Mouse (Mus musculus) liver, embryonic 16.5 days (tissue): ENCODE data around the gene Dtd1. TPM values are rescaled to one million over a fixed set of nuclear protein-coding genes. Genes with fewer than 3 reads are reported as not detected.
"Not testable (repeated sequence)": the region's sequence is repeated elsewhere in the genome, so short reads cannot be mapped to it uniquely, and the experiment has no call there.

Experiments used
- ATAC-seq: fragments of 200-750 bp; cut with Nextera tagmentation; 2 replicates; pipeline ENCODE4 v1.8.0; 2017; ENCODE audit warnings: low read depth, mild to moderate bottlenecking, moderate number of reproducible peaks, moderate library complexity
- H3K27ac ChIP-seq: fragments of 300-500 bp; sonication (generic); 2 replicates; pipeline ENCODE4 v1.5.1; 2014; ENCODE audit warnings: mild to moderate bottlenecking, low read length
- H3K27me3 ChIP-seq: fragments of 300-500 bp; sonication (generic); 2 replicates; pipeline ENCODE4 v1.6.1; 2014; ENCODE audit warnings: low read depth, low read length, mixed read lengths; ENCODE audit not compliant: control insufficient read depth, insufficient read depth
- H3K36me3 ChIP-seq: fragments of 300-500 bp; sonication (generic); 2 replicates; pipeline ENCODE4 v1.6.1; 2014; ENCODE audit warnings: mild to moderate bottlenecking; ENCODE audit not compliant: control insufficient read depth, insufficient read depth
- H3K4me1 ChIP-seq: fragments of 300-500 bp; sonication (generic); 2 replicates; pipeline ENCODE4 v1.6.1; 2014; ENCODE audit warnings: low read depth, low read length, mixed read lengths; ENCODE audit not compliant: control insufficient read depth
- H3K4me2 ChIP-seq: fragments of 300-500 bp; sonication (generic); 2 replicates; pipeline ENCODE4 v1.6.1; 2014; ENCODE audit warnings: low read depth, low read length, mixed read lengths
- H3K4me3 ChIP-seq: fragments of 300-500 bp; sonication (generic); 2 replicates; pipeline ENCODE4 v1.5.1; 2014; ENCODE audit warnings: low read depth, mild to moderate bottlenecking, low read length
- H3K9ac ChIP-seq: fragments of 300-500 bp; sonication (generic); 2 replicates; pipeline ENCODE4 v1.6.1; 2014; ENCODE audit warnings: low read depth, low read length
- H3K9me3 ChIP-seq: fragments of 300-500 bp; sonication (generic); replicated peaks from 2 replicates; pipeline ENCODE4 v1.6.1; 2016; ENCODE audit warnings: low read length; ENCODE audit not compliant: control insufficient read depth
- WGBS: fragments of 180-500 bp; shearing (Covaris S2); extraction: QIAGEN DNeasy Blood & Tissue Kit; methylation state at CpG from one replicate; pipeline ENCODE4 v1.1.7; 2014; ENCODE audit not compliant: insufficient replicate concordance; 5-methylcytosine and 5-hydroxymethylcytosine counted together
- polyA plus RNA-seq: library from polyadenylated mRNA; unstranded; fragments of >200 nt; fragmentation: Nextera tagmentation; extraction: Ambion mirVana; gene quantifications from 2 replicates; pipeline ENCODE4 v1.2.1, GENCODE M21; 2015

The Dtd1 gene
- 14.5 and 16.8 TPM in 2 replicates for polyA plus RNA-seq

DNA sequence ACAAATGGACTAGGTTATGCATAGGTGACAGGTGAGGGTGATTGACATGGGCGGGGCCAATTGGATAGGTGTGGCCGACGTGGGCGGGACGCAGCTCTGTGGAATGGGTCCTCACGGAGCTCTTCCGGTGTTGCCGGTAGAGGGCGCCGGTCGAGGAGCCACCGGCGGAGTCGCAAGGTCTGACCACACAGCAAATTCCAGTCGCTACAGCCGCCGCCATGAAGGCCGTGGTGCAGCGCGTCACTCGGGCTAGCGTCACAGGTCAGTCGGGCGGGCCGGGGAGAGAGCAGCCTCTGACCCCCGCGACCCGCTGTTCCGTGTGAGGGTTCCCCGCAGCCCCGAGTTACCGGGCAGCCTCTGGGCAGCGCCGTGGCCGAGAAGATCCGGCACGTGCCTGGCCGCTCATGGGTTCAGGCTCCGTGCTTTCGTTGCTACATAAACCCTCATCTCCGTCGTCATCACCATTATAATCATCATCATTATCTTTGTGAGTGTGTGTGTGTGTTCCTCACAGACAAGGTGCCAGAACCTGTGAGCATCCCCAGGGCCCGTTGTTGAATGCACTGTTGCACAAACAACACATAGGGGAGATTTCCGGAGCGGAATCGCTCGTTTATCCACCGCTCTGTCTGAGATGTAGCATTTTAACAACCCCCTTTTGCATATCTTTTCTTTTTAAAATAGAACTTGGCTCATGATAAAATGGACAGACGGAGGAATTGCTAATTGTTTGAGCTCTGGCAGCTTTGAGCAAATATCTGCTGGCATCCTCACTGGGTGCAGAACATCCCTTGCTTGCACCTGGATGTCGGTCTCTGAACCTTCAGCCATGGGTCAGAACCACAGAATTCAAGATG lies at the start of gene Dtd1:
Gene Dtd1, plus strand, starts transcription at position 67 of the 857 bp plus-strand sequence.
- H3K36me3 ChIP-seq, result no peaks in the 10 kb centered on the region
- peak within 1 kb of the TSS; percentile 79 for H3K4me3 ChIP-seq
- H3K4me2 ChIP-seq, result peak within 1 kb of the TSS; percentile 86
- H3K27ac ChIP-seq, result no peak within 1 kb of the TSS
- no peaks in the 10 kb centered on the region for H3K9me3 ChIP-seq
- peak within 1 kb of the TSS; percentile 83 for H3K9ac ChIP-seq
- peak; percentile 95 for ATAC-seq
- WGBS, result under 1% methylated on average over 50 of the region's 50 CpGs
- peaks cover 8% of the 10 kb centered on the region for H3K4me1 ChIP-seq
- H3K27me3 ChIP-seq, result no peaks in the 10 kb centered on the region

DNA sequence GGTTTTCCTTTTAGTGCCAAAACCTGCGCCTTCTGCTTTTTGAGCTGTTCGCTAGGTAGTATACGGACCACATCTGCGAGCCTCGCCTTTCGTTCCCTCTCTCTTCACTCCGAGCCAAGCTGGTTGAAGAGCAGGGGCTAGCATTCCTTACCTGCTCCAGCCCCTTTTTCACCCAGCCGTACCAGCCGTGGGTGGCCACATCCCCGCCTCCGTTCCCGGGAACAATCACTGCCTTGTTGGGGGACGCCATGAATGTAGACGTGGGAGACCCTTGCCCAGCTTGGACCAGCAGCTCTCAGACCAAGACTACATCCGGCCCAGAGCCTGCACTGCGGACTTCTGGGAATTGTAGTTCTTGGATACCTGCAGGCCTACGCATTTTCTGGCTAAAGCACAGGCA lies 49.2 kb upstream of the Dtd1 start, which contains the start of gene Rbbp9:
Gene Rbbp9, minus strand, starts transcription at position 341 of the 400 bp plus-strand sequence.
- Histone ChIP-seq H3K9ac (peak within 1 kb of the TSS; percentile 68), H3K36me3 (no peaks in the 10 kb centered on the region), H3K27me3 (no peaks in the 10 kb centered on the region), H3K4me3 (peak within 1 kb of the TSS; percentile 73), H3K4me1 (peaks cover 4% of the 10 kb centered on the region), H3K9me3 (no peaks in the 10 kb centered on the region), H3K27ac (no peak within 1 kb of the TSS), H3K4me2 (peak within 1 kb of the TSS; percentile 66)
- 2% methylated on average over 17 of the region's 17 CpGs for WGBS
- ATAC-seq, result peak; percentile 72

DNA sequence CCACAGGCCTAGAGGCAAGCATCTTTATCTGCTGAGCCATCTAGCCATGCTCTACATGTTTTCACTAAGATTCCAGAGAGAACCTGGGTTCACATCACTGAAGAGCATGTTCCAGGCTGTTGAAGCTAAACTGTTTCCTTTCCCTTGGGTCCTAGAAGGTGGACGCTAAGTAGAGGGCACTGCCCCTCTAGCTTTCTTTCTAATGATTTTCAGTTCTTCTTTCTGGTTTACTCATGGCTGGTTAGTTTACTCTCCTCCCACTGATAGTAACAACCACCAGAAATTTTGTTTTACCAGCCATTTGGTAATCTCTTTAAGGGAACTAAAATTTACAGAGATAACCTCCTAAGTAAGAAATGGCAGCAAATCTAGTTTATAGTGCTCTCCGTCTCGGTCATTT lies 45.8 kb upstream of the Dtd1 start:
- no peak overlapping the region for H3K9ac ChIP-seq
- H3K36me3 ChIP-seq, result no peaks in the 10 kb centered on the region
- no peak overlapping the region for H3K4me3 ChIP-seq
- no peak for ATAC-seq
- 89% methylated on average over 3 of the region's 3 CpGs for whole genome bisulfite sequencing
- no peak overlapping the region for H3K27ac ChIP-seq
- peaks cover 11% of the 10 kb centered on the region for H3K4me1 ChIP-seq
- H3K9me3 ChIP-seq, result no peaks in the 10 kb centered on the region
- no peak overlapping the region for H3K4me2 ChIP-seq
- no peaks in the 10 kb centered on the region for H3K27me3 ChIP-seq

DNA sequence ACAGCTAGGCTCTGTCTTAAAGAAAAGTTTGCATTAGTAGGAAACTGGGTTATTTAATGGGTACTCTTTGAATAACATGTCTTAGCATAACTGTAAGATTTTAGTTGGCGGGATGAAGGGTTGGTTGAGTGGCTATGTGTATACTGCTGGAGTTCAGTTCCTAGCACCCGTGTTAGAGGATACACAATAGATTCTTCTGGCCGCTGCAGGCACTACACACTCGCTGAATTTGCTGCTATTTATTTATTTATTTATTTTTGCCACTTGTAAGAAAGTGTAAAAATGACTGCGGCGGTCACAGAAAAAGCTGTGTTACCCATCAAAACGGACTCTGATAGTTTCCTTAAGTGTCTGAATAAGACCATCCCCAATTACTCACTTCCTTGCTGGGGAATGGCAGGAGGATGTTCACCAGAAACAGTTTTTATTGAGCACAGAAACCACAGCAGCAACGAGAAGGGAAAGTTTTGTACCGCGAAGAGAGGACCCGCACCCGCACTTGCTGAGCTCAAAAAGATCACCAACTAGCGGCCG lies 44.3 kb upstream of the Dtd1 start:
- no peaks in the 10 kb centered on the region for H3K27me3 ChIP-seq
- ATAC-seq, result no peak
- peak overlapping the region; percentile 87 for H3K27ac ChIP-seq
- peaks cover 5% of the 10 kb centered on the region; the same call in 1 of the 2 replicates for H3K36me3 ChIP-seq
- peak overlapping the region; percentile 84 for H3K9ac ChIP-seq
- H3K4me3 ChIP-seq, result peak overlapping the region; percentile 94
- no peaks in the 10 kb centered on the region for H3K9me3 ChIP-seq
- peaks cover 11% of the 10 kb centered on the region for H3K4me1 ChIP-seq
- 1% methylated on average over 14 of the region's 14 CpGs for WGBS
- peak overlapping the region; percentile 84 for H3K4me2 ChIP-seq

DNA sequence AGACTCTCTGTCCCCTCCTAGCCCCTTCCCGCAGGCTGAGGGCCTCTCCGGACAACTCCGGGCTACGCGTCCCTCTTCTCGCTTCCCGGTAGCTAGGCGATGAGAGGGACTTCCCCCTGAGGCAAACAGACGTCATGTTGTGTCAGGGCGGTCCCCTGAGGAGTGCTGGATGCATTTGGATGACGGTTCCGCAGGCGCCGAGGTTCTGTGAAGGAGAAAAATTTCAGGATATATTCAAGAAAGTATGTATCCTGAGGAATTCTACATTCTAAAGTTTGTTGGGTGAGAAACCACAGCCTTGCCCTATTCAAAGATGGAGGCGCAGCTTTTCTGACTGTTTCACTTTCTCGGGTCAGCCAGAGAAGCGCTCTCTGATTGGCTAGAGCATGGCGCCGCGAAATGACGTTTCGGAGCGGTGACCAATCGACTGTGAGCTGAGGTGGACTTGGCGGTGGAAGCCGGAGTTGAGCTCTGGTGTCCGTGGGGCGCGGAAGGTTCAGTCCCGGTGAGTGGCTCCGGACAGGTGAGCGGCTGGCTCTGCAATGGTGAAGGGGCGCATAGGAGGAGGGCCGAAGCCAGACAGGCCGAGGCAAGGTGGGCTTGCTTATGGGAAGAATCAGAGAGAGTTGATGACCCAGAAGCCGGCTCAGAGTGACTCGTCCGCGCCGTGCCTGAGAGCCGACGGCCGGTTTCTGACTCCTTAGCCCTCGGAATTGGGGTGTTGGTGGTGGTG lies 43.7 kb upstream of the Dtd1 start, which contains the start of gene Sec23b:
Gene Sec23b, plus strand, starts transcription at position 410 of the 733 bp plus-strand sequence.
- Histone ChIP-seq H3K27me3 (no peaks in the 10 kb centered on the region), H3K4me2 (peak within 1 kb of the TSS; percentile 84), H3K9ac (peak within 1 kb of the TSS; percentile 91), H3K4me3 (peak within 1 kb of the TSS; percentile 94), H3K4me1 (peaks cover 11% of the 10 kb centered on the region), H3K36me3 (peaks cover 5% of the 10 kb centered on the region; the same call in 1 of the 2 replicates), H3K27ac (peak within 1 kb of the TSS; percentile 87), H3K9me3 (no peaks in the 10 kb centered on the region)
- peak; percentile 99 for ATAC-seq
- WGBS, result under 1% methylated on average over 44 of the region's 44 CpGs

DNA sequence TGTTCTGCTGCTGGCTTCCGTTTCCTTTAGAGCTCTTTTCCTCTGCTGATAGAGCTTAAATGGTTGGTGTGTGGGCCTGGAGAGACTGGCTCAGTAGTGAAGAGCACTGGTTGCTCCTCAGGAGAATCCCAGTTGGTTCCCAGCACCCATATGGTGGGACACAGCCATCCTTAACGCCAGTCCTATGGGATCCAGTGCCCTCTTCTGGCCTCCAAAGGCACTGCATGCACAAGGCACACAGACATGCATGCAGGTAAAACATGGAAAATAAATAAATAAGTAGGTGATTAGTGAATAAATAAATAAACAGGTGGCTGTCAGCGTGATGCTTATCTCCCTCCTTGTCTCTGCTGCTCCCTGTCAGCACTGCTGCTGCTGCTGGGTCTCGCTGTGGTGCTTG lies 11.0 kb upstream of the Dtd1 start:
- Histone ChIP-seq H3K27ac (no peak overlapping the region), H3K4me2 (no peak overlapping the region), H3K9me3 (no peaks in the 10 kb centered on the region), H3K27me3 (no peaks in the 10 kb centered on the region), H3K4me1 (no peaks in the 10 kb centered on the region; the same call in 1 of the 2 replicates), H3K9ac (no peak overlapping the region), H3K36me3 (peaks cover 36% of the 10 kb centered on the region), H3K4me3 (no peak overlapping the region)
- WGBS, result 71% methylated on average over 4 of the region's 4 CpGs
- ATAC-seq, result no peak

DNA sequence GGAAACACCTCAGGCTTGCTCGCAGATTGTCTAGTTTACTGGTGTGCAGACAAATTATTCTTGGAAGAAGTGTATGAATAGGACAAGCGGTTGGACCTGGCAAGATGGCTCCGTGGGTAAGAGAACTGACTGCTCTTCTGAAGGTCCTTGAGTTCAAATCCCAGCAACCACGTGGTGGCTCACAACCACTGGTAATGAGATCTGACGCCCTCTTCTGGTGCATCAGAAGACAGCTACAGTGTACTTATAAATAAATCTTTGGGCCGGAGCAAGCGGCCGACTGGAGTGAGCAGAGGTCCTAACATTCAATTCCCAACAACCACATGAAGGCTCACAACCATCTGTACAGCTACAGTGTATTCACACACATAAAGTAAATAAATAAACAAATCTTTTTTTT lies 6.7 kb upstream of the Dtd1 start:
- H3K9me3 ChIP-seq, H3K4me1 ChIP-seq, H3K36me3 ChIP-seq, ATAC-seq, H3K4me2 ChIP-seq, H3K27ac ChIP-seq, H3K9ac ChIP-seq, H3K27me3 ChIP-seq, H3K4me3 ChIP-seq: not testable (repeated sequence)
- 61% methylated on average over 8 of the region's 8 CpGs for WGBS

DNA sequence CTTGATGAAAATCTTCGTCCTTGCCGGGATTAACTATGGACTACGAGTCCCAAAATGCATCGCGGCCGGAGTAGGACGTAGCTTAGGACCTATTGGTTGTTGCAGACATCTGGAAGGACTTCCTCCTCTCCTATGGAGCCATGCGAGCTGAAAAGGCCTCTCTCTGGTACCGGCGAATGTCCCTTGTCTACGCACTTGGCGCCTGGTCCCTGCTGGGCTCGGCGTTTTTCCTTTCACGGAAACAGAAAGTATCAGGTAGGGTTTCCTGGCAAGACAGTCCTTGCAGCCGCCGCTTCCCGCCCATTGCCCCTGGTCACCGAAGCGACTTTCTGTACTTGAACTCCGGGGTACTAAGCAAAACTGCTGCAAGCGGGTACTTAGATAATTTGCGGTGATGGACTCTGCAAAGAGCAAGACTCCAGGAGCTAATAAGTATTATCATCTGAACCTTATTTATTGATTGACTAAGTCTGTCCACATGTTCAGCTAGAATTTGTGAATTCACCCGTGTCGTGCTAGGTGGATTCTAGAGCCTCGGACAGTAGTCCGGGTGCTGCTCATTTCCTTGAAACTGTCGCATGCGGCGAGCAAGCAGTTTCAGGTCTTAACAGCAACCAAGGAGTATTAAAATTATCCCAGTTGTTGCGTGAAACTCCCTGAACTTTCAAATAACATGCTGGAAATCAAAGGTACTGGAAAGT lies 5.6 kb upstream of the Dtd1 start, which contains the start of gene Smim26:
Gene Smim26, plus strand, starts transcription at position 104 of the 701 bp plus-strand sequence.
- H3K9me3 ChIP-seq, result no peaks in the 10 kb centered on the region
- ATAC-seq, result peak; percentile 96
- WGBS, result under 1% methylated on average over 31 of the region's 31 CpGs
- no peaks in the 10 kb centered on the region; the same call in 1 of the 2 replicates for H3K36me3 ChIP-seq
- peak within 1 kb of the TSS; percentile 63 for H3K4me2 ChIP-seq
- H3K27ac ChIP-seq, result no peak within 1 kb of the TSS
- no peaks in the 10 kb centered on the region; the same call in 1 of the 2 replicates for H3K4me1 ChIP-seq
- peak within 1 kb of the TSS; percentile 64 for H3K9ac ChIP-seq
- H3K4me3 ChIP-seq, result peak within 1 kb of the TSS; percentile 67
- no peaks in the 10 kb centered on the region for H3K27me3 ChIP-seq
